Mouse (Mus musculus) lung, embryonic 16.5 days (tissue): ENCODE measurements around the gene Cyp2a5. TPM values are rescaled to one million over a fixed set of nuclear protein-coding genes. Genes with fewer than 3 reads are reported as not detected.
"Not testable (repeated sequence)": the region's sequence is repeated elsewhere in the genome, so short reads cannot be mapped to it uniquely, and the experiment has no call there.

ENCODE experiments used
- ATAC-seq: fragments of 200-750 bp; cut with Nextera tagmentation; 2 replicates; pipeline ENCODE4 v1.8.0; 2017; ENCODE audit warnings: low read depth, mild to moderate bottlenecking, moderate library complexity
- H3K27ac ChIP-seq: fragments of 300-500 bp; sonication (generic); 2 replicates; pipeline ENCODE4 v1.5.1; 2014; ENCODE audit warnings: mild to moderate bottlenecking, control low read depth, low read length
- H3K27me3 ChIP-seq: fragments of 300-500 bp; sonication (generic); 2 replicates; pipeline ENCODE4 v1.6.1; 2014; ENCODE audit warnings: low read depth, low read length, mixed read lengths; ENCODE audit not compliant: control insufficient read depth, insufficient read depth
- H3K36me3 ChIP-seq: fragments of 300-500 bp; sonication (generic); 2 replicates; pipeline ENCODE4 v1.6.1; 2014; ENCODE audit warnings: low read length; ENCODE audit not compliant: control insufficient read depth, insufficient read depth
- H3K4me1 ChIP-seq: fragments of 300-500 bp; sonication (generic); replicated peaks from 2 replicates; pipeline ENCODE4 v1.6.1; 2014; ENCODE audit warnings: low read length, mixed read lengths; ENCODE audit not compliant: control insufficient read depth, insufficient read depth
- H3K4me2 ChIP-seq: fragments of 300-500 bp; sonication (generic); 2 replicates; pipeline ENCODE4 v1.6.1; 2014; ENCODE audit warnings: low read depth, low read length, control low read depth
- H3K4me3 ChIP-seq: fragments of 300-500 bp; sonication (generic); 2 replicates; pipeline ENCODE4 v1.5.1; 2014; ENCODE audit warnings: mild to moderate bottlenecking, low read length, control low read depth
- H3K9ac ChIP-seq: fragments of 300-500 bp; sonication (generic); 2 replicates; pipeline ENCODE4 v1.6.1; 2014; ENCODE audit warnings: low read length, control low read depth
- H3K9me3 ChIP-seq: fragments of 300-500 bp; sonication (generic); 2 replicates; pipeline ENCODE4 v1.6.1; 2016; ENCODE audit warnings: low read length; ENCODE audit not compliant: control insufficient read depth
- WGBS: fragments of 180-500 bp; shearing (Covaris S2); extraction: QIAGEN DNeasy Blood & Tissue Kit; methylation state at CpG from one replicate; pipeline ENCODE4 v1.1.7; 2014; 5-methylcytosine and 5-hydroxymethylcytosine counted together
- polyA plus RNA-seq: library from polyadenylated mRNA; unstranded; fragments of >200 nt; fragmentation: Nextera tagmentation; extraction: Ambion mirVana; gene quantifications from 2 replicates; pipeline ENCODE4 v1.2.1, GENCODE M21; 2015

Cyp2a5 gene
- not detected in 2 replicates for polyA plus RNA-seq

DNA sequence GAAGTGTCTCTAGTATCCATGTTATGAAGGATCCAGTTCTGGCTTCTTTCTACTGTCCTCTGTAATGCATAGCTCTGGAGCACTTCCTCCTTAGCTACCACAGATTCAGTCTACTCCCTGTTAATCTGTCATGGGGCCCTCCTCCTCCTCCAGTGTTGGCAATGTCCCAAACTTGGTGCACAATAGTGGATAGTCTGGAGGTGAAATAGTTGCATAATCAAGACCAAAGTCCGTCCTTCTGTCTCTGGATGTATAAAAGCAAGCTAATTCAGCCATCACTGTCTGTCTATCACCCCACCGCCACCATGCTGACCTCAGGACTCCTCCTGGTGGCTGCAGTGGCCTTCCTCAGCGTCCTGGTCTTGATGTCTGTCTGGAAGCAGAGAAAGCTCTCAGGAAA, at the start of gene Cyp2a5:
Gene Cyp2a5, plus strand, starts transcription at position 247 of the 400 bp plus-strand sequence.
- H3K9ac ChIP-seq, ATAC-seq, H3K4me2 ChIP-seq, H3K4me1 ChIP-seq, H3K27ac ChIP-seq, H3K36me3 ChIP-seq, H3K9me3 ChIP-seq, H3K27me3 ChIP-seq, H3K4me3 ChIP-seq: not testable (repeated sequence)
- WGBS, result 60% methylated on average over 3 of the region's 3 CpGs

DNA sequence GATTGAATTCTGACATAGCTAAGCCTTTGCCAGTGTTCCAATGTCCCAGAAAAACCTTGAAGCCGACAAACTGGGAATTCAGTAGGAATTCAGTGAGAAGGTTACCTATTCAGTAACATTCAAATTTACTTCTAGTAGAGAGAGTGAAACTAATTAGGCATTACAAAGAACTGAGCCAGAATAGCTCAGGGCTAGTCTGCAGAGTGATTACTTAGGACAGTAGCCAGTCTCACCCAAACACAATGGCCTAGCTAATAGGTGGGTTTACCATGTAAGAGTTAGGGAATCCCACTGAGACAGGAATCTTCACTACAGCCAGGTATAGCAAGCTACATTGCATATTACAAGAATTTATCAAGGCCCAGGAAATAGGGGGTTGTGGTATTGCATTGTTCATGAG, 49.1 kb upstream of the Cyp2a5 start:
- H3K9me3 ChIP-seq, H3K27me3 ChIP-seq: not testable (repeated sequence)
- 81% methylated on average over 1 of the region's 1 CpGs for WGBS

GRCm38 (mm10) chr7:26789984-26790383, 45.1 kb upstream of the Cyp2a5 start:
- Histone ChIP-seq H3K9ac (no peak overlapping the region), H3K4me3 (no peak overlapping the region), H3K4me2 (no peak overlapping the region), H3K27ac (no peak overlapping the region), H3K27me3 (no peaks in the 10 kb centered on the region), H3K9me3 (no peaks in the 10 kb centered on the region), H3K36me3 (no peaks in the 10 kb centered on the region), H3K4me1 (no peaks in the 10 kb centered on the region)
- WGBS, result 51% methylated on average over 6 of the region's 6 CpGs
- no peak for ATAC-seq

More for the DNA sequence above, 49.1 kb upstream of the Cyp2a5 start:
- H3K27ac ChIP-seq, H3K36me3 ChIP-seq, H3K4me2 ChIP-seq, H3K4me1 ChIP-seq, ATAC-seq, H3K4me3 ChIP-seq, H3K9ac ChIP-seq: not testable (repeated sequence)

DNA sequence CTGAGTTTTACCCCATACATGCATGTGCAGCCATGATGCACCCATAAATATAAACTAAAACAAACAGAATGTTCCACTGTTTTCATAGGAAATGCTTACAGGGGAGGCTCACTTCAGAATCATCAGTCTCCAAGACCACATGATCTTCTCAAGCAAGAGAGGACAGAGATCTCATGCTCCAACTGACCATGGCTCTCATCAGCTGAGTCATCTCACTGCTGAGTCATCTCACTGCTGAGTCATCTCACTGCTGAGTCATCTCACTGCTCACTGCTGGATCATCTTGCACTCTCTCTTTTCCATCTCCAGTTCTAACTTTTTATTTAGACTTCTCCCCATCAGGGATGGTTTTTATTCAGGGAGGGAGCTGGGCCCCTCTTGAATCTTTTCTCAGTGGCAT, 35.0 kb upstream of the Cyp2a5 start:
- no peak overlapping the region for H3K9ac ChIP-seq
- no peak overlapping the region for H3K27ac ChIP-seq
- H3K27me3 ChIP-seq, result no peaks in the 10 kb centered on the region
- H3K4me3 ChIP-seq, result no peak overlapping the region
- ATAC-seq, result no peak
- H3K4me1 ChIP-seq, result no peaks in the 10 kb centered on the region
- H3K4me2 ChIP-seq, result no peak overlapping the region
- H3K9me3 ChIP-seq, result no peaks in the 10 kb centered on the region
- no peaks in the 10 kb centered on the region for H3K36me3 ChIP-seq

DNA sequence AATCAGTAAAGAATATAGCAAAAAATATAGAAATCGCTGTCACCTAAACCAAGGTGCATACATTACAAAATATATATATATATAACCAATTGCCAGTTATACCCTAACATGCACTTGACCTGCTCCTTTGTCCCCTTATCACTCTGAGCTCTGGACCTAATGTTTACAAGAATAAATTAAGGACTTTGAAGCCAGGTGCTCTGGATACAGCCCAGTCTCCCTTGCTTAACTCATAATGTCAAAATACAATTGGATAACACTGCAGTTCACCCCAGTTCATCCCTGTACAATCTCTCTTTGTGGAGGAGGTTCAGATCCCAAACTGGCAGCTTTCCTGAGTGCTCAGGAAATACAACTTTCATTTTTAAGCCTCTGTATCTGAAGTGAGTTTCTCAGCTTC, 34.1 kb upstream of the Cyp2a5 start:
- Histone ChIP-seq H3K4me2 (no peak overlapping the region), H3K36me3 (no peaks in the 10 kb centered on the region), H3K4me3 (no peak overlapping the region), H3K27me3 (no peaks in the 10 kb centered on the region), H3K9me3 (no peaks in the 10 kb centered on the region), H3K27ac (no peak overlapping the region), H3K9ac (no peak overlapping the region), H3K4me1 (no peaks in the 10 kb centered on the region)
- 89% methylated on average over 1 of the region's 1 CpGs for WGBS
- ATAC-seq, result no peak

- Histone ChIP-seq H3K9me3 (no peaks in the 10 kb centered on the region), H3K4me3 (no peak within 1 kb of the TSS), H3K27me3 (no peaks in the 10 kb centered on the region), H3K36me3 (no peaks in the 10 kb centered on the region), H3K9ac (no peak within 1 kb of the TSS), H3K4me2 (no peak within 1 kb of the TSS), H3K27ac (no peak within 1 kb of the TSS), H3K4me1 (no peaks in the 10 kb centered on the region)
- ATAC-seq, result no peak
- 81% methylated on average over 2 of the region's 2 CpGs for WGBS
Measured at GRCm38 (mm10) chr7:26808592-26808991, 26.5 kb upstream of the Cyp2a5 start, which contains the start of gene Cyp2g1. Gene Cyp2g1, plus strand, starts transcription at chr7:26808892.

DNA sequence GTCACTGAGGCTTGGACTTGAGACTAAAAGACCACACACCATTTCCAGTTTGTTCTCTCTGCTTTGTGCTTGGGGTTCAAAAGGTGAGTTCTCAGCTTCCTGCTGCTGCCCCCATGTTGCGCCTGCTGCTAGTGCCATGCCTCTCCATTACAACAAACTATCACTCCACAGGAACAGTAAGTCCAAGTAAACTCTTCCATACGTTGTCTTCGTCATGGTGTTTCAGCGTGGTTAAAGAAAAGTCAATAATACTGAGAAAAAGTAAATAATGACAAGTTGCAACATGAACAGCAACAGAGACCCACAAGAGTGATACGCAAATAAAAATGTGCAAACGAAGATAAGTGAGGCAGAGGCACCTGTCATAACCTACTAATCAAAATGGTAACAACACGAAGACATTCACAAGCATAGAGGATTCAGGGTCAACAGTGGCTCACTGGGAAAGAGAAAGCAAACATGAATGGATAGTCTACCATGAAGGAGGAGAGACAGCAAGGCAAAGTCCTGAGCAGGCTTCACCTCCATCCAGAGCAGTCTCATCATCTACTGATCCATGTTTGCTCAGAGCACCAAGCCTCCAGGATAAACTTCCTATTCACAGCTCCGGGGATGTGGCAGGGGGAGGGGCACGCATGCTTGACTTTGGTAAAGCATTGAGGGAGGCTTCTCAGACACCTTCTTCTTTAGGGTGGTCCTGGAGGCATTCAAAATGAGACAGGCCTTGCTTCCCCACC, 3.4 kb upstream of the Cyp2a5 start:
- H3K4me3 ChIP-seq, H3K36me3 ChIP-seq, H3K27me3 ChIP-seq, H3K9ac ChIP-seq, H3K4me1 ChIP-seq, ATAC-seq, H3K27ac ChIP-seq, H3K9me3 ChIP-seq, H3K4me2 ChIP-seq: not testable (repeated sequence)
- 64% methylated on average over 8 of the region's 9 CpGs for WGBS

- WGBS, result 46% methylated on average over 7 of the region's 7 CpGs
- not testable (repeated sequence) for ATAC-seq, H3K4me3 ChIP-seq, H3K9ac ChIP-seq, H3K27me3 ChIP-seq, H3K9me3 ChIP-seq, H3K4me2 ChIP-seq, H3K4me1 ChIP-seq, H3K27ac ChIP-seq, H3K36me3 ChIP-seq
Measured at GRCm38 (mm10) chr7:26832668-26833067, 2.4 kb upstream of the Cyp2a5 start.

GRCm38 (mm10) chr7:26843400-26843799, 8.3 kb downstream of the Cyp2a5 start:
- WGBS, result 43% methylated on average over 2 of the region's 2 CpGs
- H3K27ac ChIP-seq, H3K4me1 ChIP-seq, H3K9ac ChIP-seq, H3K4me3 ChIP-seq, H3K4me2 ChIP-seq, H3K9me3 ChIP-seq, H3K36me3 ChIP-seq, ATAC-seq, H3K27me3 ChIP-seq: not testable (repeated sequence)

GRCm38 (mm10) chr7:26850063-26850462, 15.0 kb downstream of the Cyp2a5 start:
- ATAC-seq, H3K27me3 ChIP-seq, H3K27ac ChIP-seq, H3K4me3 ChIP-seq, H3K9ac ChIP-seq, H3K4me1 ChIP-seq, H3K36me3 ChIP-seq, H3K9me3 ChIP-seq, H3K4me2 ChIP-seq: not testable (repeated sequence)
